Mouse (Mus musculus): ENCODE data around the gene Atp6v1g2. TPM values are rescaled to one million over a fixed set of nuclear protein-coding genes. Genes with fewer than 3 reads are reported as not detected.

Gene Atp6v1g2
- total RNA-seq (2017) = 3.8 and 5.2 TPM in 2 replicates

DNA sequence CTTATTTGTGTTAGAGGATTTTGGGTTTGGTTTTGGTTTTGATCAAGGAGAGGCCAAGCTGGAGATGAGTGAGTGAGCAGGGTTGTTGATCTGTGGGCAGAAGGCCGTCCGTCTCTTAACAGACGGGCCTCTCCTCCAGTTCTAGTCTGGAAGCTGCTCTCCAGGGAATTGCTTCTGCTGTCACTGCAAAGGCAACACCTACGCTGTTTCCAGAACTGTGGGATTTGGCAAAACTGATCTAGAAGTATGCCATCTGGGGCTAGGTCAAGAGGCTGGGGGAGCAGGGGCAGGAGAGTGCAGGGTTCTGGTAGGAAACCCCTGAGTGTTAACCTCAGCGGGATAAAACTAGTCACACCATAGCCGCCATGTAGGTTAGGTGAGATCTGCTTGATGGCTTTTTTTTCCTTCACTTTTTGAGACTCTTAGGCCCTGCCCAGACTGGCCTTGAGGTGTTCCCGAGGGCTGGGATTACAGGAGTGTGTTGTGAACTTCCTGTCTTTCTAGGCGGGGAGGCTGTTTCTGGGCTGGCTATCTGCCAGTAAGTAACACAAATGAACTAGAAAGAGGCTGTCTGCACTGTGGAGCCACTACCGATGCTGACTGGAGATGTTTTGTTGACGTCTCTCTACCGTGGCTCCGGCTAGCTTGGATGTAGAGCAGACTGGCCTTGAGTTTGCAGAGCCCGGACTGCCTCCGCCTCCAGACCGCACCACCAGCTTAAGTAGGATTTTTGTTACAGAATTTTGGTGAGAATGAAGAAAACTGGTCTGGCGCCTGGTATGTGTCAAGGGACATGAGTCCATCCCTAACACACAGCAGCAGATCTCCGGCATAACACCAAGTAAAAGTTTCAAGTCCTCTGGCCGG is at the start of gene Atp6v1g2:
Gene Atp6v1g2 (plus strand): TSS at position 547 of the 867 bp plus-strand sequence.
- no peak for ATAC-seq (replicated peaks in 1 of 2; ENCODE audit: insufficient read depth in 1 of 2, low FRiP score in 2 of 2, low TSS enrichment in 1 of 2, low read depth in 1 of 2, poor library complexity in 2 of 2, severe bottlenecking in 2 of 2)

DNA sequence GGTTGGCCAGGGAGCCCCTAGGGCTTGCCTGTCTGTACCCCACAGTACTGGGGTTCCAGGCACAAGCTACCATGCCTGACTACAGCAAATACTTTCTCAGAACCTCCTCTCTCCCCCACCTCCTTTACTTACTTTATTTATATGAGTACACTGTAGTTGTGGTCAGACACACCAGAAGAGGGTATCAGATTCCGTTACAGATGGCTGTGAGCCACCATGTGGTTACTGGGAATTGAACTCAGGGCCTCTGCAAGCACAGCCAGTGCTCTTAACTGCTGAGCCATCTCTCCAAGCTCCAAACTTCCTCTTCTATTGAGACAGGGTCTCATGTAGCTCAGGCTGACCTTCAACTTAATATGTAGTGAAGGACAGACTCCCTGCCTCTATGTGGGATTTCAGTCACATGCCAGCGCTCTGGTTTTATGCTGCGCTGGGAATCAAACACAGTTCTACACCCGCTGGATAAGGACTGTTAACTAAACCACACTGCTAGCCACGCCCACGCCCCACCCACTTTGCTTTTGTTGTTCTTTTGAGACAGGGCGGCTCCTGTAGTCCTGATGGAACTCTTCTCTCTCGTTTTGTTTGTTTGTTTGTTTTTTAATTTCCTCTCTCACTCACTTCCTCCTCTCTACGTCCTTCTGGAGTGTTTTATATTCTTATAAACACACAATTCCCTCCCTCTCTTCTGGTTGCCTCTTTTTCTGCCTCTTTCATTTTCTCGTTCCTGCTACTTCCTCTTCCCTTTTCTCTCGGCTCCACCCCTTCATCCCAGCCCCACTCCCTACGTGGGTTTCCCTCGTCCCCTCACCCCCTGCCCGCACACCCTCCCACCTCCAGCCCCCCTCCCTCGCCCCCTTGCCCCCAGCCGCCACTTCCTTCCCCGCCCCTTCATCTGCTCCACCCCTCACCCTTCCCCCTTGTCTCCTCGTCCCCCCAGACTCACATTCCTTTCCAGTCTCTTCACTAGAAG is 47.5 kb upstream of the Atp6v1g2 start:
- ATAC-seq (replicated peaks in 1 of 2; ENCODE audit: insufficient read depth in 1 of 2, low FRiP score in 2 of 2, low TSS enrichment in 1 of 2, low read depth in 1 of 2, poor library complexity in 2 of 2, severe bottlenecking in 2 of 2) = peak; percentile 42 to 54; a peak in 3 of 4 replicates

DNA sequence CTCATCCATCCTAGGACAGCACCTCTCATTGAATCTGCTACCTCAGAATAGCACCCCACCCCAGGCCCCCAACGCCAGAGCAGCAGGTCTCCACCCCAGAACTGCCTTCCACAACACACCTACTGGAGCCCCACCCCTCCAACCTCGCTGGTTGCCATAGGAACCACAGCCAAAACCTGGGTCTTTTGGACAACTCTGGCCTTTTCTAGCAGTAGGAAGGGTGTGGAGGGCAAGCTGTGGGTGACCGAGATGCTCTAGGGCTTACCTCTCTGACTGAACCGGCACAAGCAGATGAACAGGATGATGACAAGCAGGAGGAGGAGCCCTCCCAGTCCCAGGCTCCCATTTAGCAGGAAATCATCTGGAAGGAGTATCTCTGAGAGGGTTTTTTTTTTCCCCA is 46.8 kb upstream of the Atp6v1g2 start:
- ATAC-seq (replicated peaks in 1 of 2; ENCODE audit: insufficient read depth in 1 of 2, low FRiP score in 2 of 2, low TSS enrichment in 1 of 2, low read depth in 1 of 2, poor library complexity in 2 of 2, severe bottlenecking in 2 of 2) = peak; percentile 46 to 63; a peak in 3 of 4 replicates

DNA sequence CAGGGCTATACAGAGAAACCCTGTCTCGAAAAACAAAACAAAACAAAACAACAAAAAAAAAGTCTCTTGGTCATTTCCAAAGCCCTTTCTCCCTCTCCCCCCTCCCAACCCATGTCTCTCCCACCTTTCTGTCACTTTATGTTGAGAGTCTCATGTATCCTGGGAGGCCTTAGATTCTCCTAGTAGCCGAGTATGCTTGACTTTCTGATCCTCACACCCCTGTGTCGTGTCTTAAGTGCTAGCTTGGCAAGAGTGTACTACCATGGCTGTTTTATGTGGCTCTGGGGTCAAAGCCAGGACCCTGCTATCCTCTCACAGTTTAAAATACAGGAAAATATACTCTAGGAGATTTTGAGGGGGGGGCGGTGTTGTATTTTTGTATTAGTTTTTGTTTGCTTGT is 46.1 kb upstream of the Atp6v1g2 start:
- ATAC-seq (replicated peaks in 1 of 2; ENCODE audit: insufficient read depth in 1 of 2, low FRiP score in 2 of 2, low TSS enrichment in 1 of 2, low read depth in 1 of 2, poor library complexity in 2 of 2, severe bottlenecking in 2 of 2) = no peak

DNA sequence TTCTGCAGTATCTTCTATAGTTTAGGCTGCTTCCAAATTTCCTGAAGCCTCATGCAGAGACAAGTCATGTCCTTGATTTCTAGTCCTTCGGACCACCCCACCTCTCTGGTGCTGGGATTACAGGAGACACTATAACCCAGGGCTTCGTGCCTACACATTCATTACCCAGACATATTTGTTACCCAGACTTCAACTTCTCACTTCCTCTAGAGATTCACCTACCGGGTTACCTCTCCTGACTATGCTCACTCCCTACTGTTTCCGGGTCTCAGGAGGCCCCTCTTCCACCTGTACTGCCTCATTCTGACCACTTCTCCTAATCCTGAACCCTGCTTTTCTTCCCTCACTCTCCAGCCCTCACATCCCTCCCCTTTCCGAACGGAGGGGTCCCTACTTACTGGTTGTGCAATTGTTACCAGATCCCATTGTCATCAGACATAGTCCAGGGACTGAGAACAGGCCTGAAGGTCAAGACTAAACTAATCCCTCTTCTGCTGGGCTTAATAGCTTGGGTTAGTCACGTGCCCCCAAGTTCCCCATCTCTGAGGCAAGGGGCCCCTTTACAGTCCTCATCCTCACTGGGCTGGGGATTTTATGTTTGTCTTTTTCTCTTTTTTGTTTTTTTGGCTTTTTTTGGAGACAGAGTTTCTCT is 45.4 kb upstream of the Atp6v1g2 start, which contains the start of gene Lst1:
Gene Lst1 (minus strand): TSS at position 481 of the 652 bp plus-strand sequence.
- no peak; a peak in 1 of 4 replicates for ATAC-seq (replicated peaks in 1 of 2; ENCODE audit: insufficient read depth in 1 of 2, low FRiP score in 2 of 2, low TSS enrichment in 1 of 2, low read depth in 1 of 2, poor library complexity in 2 of 2, severe bottlenecking in 2 of 2)

DNA sequence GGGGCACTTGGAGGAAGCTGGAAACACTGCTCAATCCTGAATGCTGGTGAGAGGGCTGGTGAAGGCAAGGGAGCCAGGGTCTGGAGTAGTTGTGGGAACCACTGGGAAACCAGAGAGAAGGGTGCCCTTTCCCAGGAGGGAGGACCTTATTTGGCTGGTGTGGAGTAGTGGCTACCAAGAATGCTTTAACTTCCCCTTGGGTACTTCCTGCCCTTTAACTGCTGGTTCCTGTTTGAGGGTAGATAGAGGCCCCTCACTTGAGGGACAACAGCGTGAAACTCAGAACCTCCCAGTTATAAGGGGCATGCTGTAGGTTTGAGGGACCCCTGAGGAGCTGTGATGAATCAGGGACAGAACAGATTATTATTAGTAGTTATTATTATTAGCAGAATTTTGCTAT is 44.3 kb upstream of the Atp6v1g2 start:
- ATAC-seq (replicated peaks in 1 of 2; ENCODE audit: insufficient read depth in 1 of 2, low FRiP score in 2 of 2, low TSS enrichment in 1 of 2, low read depth in 1 of 2, poor library complexity in 2 of 2, severe bottlenecking in 2 of 2) = peak; percentile 38 to 65

DNA sequence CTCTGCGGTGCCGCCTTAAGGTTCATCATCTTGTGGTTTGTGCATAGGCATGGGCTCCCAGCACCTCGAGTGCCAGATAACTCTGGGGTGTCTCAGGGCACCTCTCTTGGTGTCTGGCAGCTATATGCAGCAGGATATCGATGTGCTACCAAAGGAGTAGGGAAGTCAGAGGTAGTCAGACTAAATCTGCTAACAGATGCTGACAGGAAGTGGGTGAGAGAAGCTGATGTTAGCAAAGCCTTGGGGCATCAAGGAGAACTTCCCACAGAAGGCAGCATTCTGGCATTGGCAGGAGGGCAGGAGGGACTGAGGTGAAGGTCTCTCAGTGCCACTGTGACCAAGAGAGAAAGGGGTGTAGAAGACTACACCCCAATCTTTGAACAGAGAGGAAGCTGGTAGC is 43.4 kb upstream of the Atp6v1g2 start:
- 0 out of 4 replicates have a peak, but pooled peaks have one; percentile 12 to 14 for ATAC-seq (replicated peaks in 1 of 2; ENCODE audit: insufficient read depth in 1 of 2, low FRiP score in 2 of 2, low TSS enrichment in 1 of 2, low read depth in 1 of 2, poor library complexity in 2 of 2, severe bottlenecking in 2 of 2)

DNA sequence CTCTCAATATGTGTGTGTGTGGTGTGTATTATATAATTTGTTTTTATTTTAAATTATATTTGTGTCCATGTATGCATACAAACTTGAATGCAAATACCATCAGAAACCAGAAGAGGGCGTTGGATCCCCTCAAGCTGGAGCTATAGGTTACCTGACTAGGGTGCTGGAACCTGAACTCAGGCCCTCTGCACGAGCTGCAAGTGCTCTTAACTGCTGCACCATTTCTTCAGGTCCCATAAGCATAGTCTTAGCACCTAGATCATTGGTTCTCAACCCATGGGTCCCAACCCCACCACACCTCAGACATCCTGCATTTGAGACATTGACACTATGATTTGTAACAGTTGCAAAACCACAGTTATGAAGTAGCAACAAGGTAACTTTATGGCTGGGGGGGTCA is 41.7 kb upstream of the Atp6v1g2 start:
- ATAC-seq (replicated peaks in 1 of 2; ENCODE audit: insufficient read depth in 1 of 2, low FRiP score in 2 of 2, low TSS enrichment in 1 of 2, low read depth in 1 of 2, poor library complexity in 2 of 2, severe bottlenecking in 2 of 2) = no peak

DNA sequence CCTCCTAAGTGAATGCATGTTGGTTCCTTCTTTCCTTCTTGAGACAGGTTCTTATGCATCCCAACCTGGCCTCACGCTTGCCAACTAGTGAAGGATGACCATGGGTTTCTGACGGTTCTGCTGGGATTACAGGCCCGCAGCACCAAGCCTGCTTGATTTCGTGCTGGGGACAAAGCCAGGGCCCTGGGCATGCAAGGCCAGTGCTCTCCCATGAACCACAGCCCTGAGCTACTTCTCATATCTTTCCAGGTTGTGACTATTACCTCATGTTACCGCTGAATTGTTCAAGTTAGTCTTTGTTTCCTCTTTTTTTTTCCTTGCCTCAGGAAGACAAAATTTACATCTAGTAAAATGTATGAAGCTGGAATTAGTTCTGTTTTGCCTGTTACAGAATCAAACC is 40.5 kb upstream of the Atp6v1g2 start:
- peak in 1 of 2 experiments; percentile 41; a peak in 2 of 4 replicates for ATAC-seq (replicated peaks in 1 of 2; ENCODE audit: insufficient read depth in 1 of 2, low FRiP score in 2 of 2, low TSS enrichment in 1 of 2, low read depth in 1 of 2, poor library complexity in 2 of 2, severe bottlenecking in 2 of 2)

DNA sequence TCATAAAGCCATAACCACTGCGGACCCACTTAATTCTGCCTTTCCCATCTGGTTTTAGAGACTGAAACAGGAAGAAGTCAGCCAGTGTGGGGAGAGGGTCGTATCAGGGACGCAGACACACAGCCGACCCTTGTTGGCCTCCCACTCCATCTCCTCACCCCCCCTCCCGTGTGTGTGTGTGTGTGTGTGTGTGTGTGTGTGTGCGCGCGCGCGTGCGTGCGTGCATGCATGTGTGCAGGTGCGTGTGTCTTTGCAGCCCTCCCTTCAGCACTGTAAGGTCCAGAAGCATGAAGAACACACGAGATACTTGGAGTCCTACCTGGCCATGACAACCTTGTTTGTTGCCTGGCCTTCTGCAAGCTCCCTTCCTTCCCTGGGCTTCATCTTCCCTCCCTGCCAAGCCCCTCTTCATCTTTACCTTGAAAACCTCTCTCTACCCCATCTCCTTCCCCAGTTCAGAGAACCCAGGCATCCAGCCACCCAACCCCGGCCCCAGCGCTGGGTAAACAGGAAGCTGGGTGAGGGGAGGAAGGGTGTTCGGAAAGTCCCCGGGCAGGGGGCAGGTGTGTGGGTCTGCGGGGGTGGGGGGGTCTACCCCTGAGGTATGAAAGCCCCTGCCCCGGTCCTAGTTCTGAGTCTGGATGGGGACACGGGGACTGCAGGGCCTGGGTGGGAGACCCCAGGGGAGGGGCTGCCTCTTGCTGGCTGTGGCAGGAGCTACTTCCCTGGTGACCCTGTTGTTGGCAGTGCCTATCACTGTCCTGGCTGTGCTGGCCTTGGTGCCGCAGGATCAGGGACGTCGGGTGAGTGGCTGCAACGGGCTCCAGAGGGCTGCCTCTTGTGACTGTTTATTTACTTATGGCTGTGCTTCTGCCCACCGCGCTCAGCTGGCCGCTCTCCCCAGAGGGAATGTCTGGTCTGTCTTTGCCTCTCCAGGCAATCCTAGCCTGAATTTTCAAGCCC is 39.3 kb upstream of the Atp6v1g2 start, which contains the start of gene Ltb:
Gene Ltb (plus strand): TSS at position 559 of the 963 bp plus-strand sequence.
- no peak for ATAC-seq (replicated peaks in 1 of 2; ENCODE audit: insufficient read depth in 1 of 2, low FRiP score in 2 of 2, low TSS enrichment in 1 of 2, low read depth in 1 of 2, poor library complexity in 2 of 2, severe bottlenecking in 2 of 2)

DNA sequence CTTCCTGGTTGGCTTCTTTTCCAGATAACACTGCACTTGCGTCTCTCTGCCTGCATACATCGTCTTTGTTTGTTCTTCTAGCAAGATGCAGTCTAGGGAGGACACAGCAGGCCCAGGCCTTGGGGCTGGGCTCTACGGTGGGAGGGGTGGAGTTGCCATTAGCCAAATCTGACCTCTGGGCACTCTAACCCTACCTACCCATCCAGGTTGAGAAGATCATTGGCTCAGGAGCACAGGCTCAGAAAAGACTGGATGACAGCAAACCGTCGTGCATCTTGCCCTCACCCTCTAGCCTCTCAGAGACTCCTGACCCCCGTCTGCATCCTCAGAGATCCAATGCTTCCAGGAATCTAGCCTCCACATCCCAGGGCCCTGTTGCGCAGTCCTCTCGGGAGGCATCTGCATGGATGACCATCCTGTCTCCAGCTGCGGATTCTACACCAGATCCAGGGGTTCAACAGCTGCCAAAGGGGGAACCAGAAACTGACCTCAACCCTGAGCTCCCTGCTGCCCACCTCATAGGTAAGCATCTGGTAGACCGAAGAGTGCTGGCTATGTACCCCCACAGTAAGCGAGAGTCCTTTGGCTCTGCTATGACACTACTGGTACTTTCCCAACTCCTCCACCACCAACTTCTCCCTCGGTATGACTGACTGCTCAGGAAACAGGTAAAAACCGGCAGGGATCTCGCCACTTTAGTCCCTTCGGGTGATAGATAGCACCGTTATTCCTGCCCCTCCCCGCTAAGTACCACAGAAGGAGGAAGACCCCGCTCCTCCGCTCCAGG is 38.4 kb upstream of the Atp6v1g2 start:
- no peak for ATAC-seq (replicated peaks in 1 of 2; ENCODE audit: insufficient read depth in 1 of 2, low FRiP score in 2 of 2, low TSS enrichment in 1 of 2, low read depth in 1 of 2, poor library complexity in 2 of 2, severe bottlenecking in 2 of 2)

DNA sequence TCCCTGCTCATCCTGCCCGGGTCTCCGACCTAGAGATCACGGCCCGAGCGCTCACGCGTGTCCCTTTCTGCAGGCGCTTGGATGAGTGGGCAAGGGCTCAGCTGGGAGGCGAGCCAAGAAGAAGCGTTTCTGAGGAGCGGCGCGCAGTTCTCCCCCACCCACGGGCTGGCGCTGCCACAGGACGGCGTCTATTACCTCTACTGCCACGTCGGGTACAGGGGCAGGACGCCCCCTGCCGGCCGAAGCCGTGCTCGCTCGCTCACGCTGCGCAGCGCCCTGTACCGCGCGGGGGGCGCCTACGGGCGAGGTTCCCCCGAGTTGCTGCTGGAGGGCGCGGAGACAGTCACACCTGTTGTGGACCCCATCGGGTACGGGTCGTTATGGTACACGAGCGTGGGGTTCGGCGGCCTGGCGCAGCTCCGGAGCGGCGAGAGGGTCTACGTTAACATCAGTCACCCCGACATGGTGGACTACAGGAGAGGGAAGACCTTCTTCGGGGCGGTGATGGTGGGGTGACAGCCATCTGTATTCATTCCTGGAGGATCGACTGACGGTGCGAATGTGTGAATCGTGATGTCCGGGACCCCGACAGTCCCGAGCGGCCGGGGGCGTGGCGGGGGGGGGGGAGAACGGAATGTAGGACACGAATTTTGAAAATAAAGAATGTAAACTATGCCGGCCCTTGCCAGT is 37.7 kb upstream of the Atp6v1g2 start:
- ATAC-seq (replicated peaks in 1 of 2; ENCODE audit: insufficient read depth in 1 of 2, low FRiP score in 2 of 2, low TSS enrichment in 1 of 2, low read depth in 1 of 2, poor library complexity in 2 of 2, severe bottlenecking in 2 of 2) = peak; percentile 68 to 75

DNA sequence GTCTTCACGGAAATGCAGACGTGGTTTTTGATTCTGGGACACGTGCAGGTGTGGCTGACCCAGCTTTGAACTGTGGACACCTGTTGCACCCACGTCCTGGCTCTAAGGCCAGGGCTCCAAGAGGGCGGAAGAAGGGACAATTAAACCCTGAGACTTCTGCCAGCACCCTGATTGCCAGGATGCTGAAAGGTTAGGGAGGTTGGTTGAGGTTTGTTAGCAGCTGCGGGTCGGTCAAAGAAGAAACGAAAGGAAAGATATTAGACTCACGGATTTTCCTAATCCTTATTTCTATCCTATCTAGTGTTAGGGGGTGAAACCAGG is 37.2 kb upstream of the Atp6v1g2 start:
- no peak for ATAC-seq (replicated peaks in 1 of 2; ENCODE audit: insufficient read depth in 1 of 2, low FRiP score in 2 of 2, low TSS enrichment in 1 of 2, low read depth in 1 of 2, poor library complexity in 2 of 2, severe bottlenecking in 2 of 2)

DNA sequence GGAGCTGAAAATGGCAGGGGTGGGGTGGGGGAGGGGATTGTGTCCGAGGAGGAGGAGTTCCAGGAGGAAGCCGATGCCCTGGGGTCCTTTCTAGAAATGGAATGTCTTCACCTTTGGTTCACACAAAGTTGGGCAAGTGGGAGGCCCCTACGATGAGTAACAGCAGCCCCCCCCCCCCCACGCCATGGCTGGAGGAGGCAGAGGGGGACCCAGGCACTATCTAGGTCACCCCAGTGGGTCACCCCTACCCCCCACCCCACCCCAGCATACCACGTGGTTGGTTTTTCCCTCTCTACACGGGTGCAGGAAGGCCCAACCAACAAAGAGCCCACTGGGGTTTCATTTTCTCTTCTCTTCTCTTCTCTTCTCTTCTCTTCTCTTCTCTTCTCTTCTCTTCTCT is 36.3 kb upstream of the Atp6v1g2 start:
- ATAC-seq (replicated peaks in 1 of 2; ENCODE audit: insufficient read depth in 1 of 2, low FRiP score in 2 of 2, low TSS enrichment in 1 of 2, low read depth in 1 of 2, poor library complexity in 2 of 2, severe bottlenecking in 2 of 2) = no peak

DNA sequence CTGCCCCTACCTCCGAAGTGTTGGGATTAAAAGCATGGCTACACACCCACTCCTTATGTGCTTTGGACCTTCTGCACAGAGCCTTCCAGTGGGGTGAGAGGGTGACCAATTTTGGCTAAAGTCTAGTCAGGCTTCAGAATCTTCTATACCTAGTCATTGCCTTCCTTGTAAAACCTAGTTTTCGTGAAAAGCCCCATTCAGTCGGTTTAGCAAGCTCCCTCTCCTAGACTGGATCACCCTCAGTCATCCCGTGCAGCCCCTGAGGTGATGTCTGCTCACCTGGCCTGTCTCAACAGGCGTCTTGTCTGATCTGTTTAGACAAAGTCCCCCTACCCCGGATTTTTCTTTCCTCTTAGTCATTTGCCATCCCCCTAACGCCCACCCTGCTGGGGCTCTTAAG is 35.4 kb upstream of the Atp6v1g2 start:
- no peak for ATAC-seq (replicated peaks in 1 of 2; ENCODE audit: insufficient read depth in 1 of 2, low FRiP score in 2 of 2, low TSS enrichment in 1 of 2, low read depth in 1 of 2, poor library complexity in 2 of 2, severe bottlenecking in 2 of 2)

Data from hematopoietic stem cell, adult 5-6 weeks (primary cell).